Mouse (Mus musculus): ENCODE results near the gene Tcl1b2. TPM values are rescaled to one million over a fixed set of nuclear protein-coding genes. Genes with fewer than 3 reads are reported as not detected.

The Tcl1b2 gene
- not detected in 2 replicates for polyA plus RNA-seq (2014; fragmentation: Nextera tagmentation; extraction: Ambion mirVana)

DNA sequence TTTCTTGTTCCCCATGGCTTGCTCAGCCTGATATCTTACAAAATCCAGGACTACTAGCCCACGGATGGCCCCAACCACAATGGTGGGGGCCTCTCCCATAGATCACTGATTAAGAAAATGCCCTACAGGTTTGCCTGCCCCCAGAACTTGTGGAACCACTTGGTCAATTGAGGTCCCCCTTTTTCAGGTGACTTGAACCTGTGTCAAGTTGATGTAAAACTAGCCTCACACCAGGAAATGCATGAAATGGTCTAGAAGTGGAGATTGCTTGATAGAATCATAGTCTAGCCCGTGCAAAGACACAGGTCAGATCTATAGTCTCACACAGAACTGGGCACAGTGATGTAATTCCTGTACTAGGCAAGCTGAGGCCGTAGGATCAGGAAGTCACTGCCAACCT lies at the start of gene Tcl1b2:
Tcl1b2 (plus strand) TSS at position 301 of the 400 bp plus-strand sequence.
- no peak for ATAC-seq (ENCODE audit: low FRiP score)
- Histone ChIP-seq H3K27me3 (ENCODE audit: control insufficient read depth, insufficient read depth, low read length) (no peaks in the 10 kb centered on the region), H3K4me3 (ENCODE audit: low read depth, low read length) (no peak within 1 kb of the TSS), H3K4me2 (no peak within 1 kb of the TSS), H3K9me3 (ENCODE audit: control insufficient read depth, low read length) (no peaks in the 10 kb centered on the region), H3K9ac (ENCODE audit: low read length) (no peak within 1 kb of the TSS), H3K27ac (ENCODE audit: low read depth, low read length) (no peak within 1 kb of the TSS), H3K36me3 (ENCODE audit: control insufficient read depth, insufficient read depth, low read length) (no peaks in the 10 kb centered on the region), H3K4me1 (ENCODE audit: control insufficient read depth, insufficient read depth, low read length) (no peaks in the 10 kb centered on the region)
- 80% methylated on average over 3 of the region's 3 CpGs for WGBS
- no peak for DNase-seq (ENCODE audit: low spot score, missing footprints)

- DNase-seq (ENCODE audit: low spot score, missing footprints), result no peak
- Histone ChIP-seq H3K27me3 (ENCODE audit: control insufficient read depth, insufficient read depth, low read length) (no peaks in the 10 kb centered on the region), H3K36me3 (ENCODE audit: control insufficient read depth, insufficient read depth, low read length) (no peaks in the 10 kb centered on the region), H3K4me1 (ENCODE audit: control insufficient read depth, insufficient read depth, low read length) (peaks cover 7% of the 10 kb centered on the region; the same call in 1 of the 2 replicates), H3K9me3 (ENCODE audit: control insufficient read depth, low read length) (no peaks in the 10 kb centered on the region), H3K9ac (ENCODE audit: low read length) (no peak overlapping the region), H3K4me2 (no peak overlapping the region), H3K4me3 (ENCODE audit: low read depth, low read length) (no peak overlapping the region), H3K27ac (ENCODE audit: low read depth, low read length) (no peak overlapping the region)
- no peak for ATAC-seq (ENCODE audit: low FRiP score)
- WGBS, result 67% methylated on average over 9 of the region's 9 CpGs
Observed at GRCm38 (mm10) chr12:105099466-105100044, 46.3 kb upstream of the Tcl1b2 start.

DNA sequence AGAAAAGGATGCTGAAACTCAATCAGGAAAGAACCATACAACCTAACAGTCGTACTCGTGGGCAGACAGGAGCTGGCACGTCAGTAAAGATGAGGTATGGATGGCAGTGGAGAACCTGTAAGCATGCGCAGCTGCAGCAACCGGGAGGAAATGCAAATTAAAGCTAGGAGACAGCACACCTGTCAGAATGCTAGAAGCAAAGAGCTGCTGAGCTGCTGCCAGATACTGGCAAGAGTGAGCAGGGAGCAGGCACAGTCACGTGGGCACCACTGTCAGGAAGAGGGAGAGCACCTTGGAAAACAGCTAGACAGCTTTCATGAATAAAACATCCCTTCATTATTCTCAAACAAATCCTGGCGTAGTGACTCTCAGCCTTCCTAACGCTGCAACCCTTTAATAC lies 42.9 kb upstream of the Tcl1b2 start:
- no peak overlapping the region for H3K27ac ChIP-seq (ENCODE audit: low read depth, low read length)
- H3K4me1 ChIP-seq (ENCODE audit: control insufficient read depth, insufficient read depth, low read length), result peaks cover 7% of the 10 kb centered on the region; the same call in 1 of the 2 replicates
- H3K4me2 ChIP-seq, result no peak overlapping the region
- ATAC-seq (ENCODE audit: low FRiP score), result peak; percentile 63; the same call in 1 of the 2 replicates
- H3K36me3 ChIP-seq (ENCODE audit: control insufficient read depth, insufficient read depth, low read length), result no peaks in the 10 kb centered on the region
- WGBS, result 55% methylated on average over 8 of the region's 8 CpGs
- no peak for DNase-seq (ENCODE audit: low spot score, missing footprints)
- H3K27me3 ChIP-seq (ENCODE audit: control insufficient read depth, insufficient read depth, low read length), result no peaks in the 10 kb centered on the region
- H3K9ac ChIP-seq (ENCODE audit: low read length), result no peak overlapping the region
- no peak overlapping the region for H3K4me3 ChIP-seq (ENCODE audit: low read depth, low read length)
- H3K9me3 ChIP-seq (ENCODE audit: control insufficient read depth, low read length), result no peaks in the 10 kb centered on the region

GRCm38 (mm10) chr12:105104036-105104435 lies 41.8 kb upstream of the Tcl1b2 start:
- Histone ChIP-seq H3K4me1 (ENCODE audit: control insufficient read depth, insufficient read depth, low read length) (peaks cover 7% of the 10 kb centered on the region; the same call in 1 of the 2 replicates), H3K27ac (ENCODE audit: low read depth, low read length) (no peak overlapping the region), H3K4me2 (no peak overlapping the region), H3K9me3 (ENCODE audit: control insufficient read depth, low read length) (no peaks in the 10 kb centered on the region), H3K36me3 (ENCODE audit: control insufficient read depth, insufficient read depth, low read length) (no peaks in the 10 kb centered on the region), H3K9ac (ENCODE audit: low read length) (no peak overlapping the region), H3K27me3 (ENCODE audit: control insufficient read depth, insufficient read depth, low read length) (no peaks in the 10 kb centered on the region), H3K4me3 (ENCODE audit: low read depth, low read length) (no peak overlapping the region)
- DNase-seq (ENCODE audit: low spot score, missing footprints), result peak; percentile 97
- peak; percentile 49 for ATAC-seq (ENCODE audit: low FRiP score)
- WGBS, result 6% methylated on average over 4 of the region's 4 CpGs

DNA sequence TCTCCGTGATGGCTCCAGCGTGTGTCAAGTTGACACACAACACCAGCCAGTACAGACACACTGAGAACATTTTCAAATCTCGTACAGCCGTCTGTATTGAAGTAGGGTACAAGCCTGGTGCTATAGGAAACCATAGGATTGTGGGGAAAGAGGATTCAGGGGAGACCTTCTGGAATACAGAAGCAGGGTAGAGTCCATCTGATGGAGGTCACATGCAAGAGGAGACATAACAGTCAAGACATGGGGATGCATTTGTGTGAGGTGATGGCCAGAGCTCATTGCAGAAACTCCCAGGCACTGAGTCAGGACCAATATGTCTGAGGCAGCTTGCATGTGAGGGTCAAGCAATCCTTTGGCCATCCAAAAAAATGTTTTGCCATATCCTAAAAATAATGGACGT lies 40.5 kb upstream of the Tcl1b2 start:
- Histone ChIP-seq H3K9me3 (ENCODE audit: control insufficient read depth, low read length) (no peaks in the 10 kb centered on the region), H3K36me3 (ENCODE audit: control insufficient read depth, insufficient read depth, low read length) (no peaks in the 10 kb centered on the region), H3K27ac (ENCODE audit: low read depth, low read length) (no peak overlapping the region), H3K27me3 (ENCODE audit: control insufficient read depth, insufficient read depth, low read length) (no peaks in the 10 kb centered on the region), H3K4me2 (no peak overlapping the region), H3K9ac (ENCODE audit: low read length) (no peak overlapping the region), H3K4me1 (ENCODE audit: control insufficient read depth, insufficient read depth, low read length) (peaks cover 7% of the 10 kb centered on the region; the same call in 1 of the 2 replicates), H3K4me3 (ENCODE audit: low read depth, low read length) (no peak overlapping the region)
- WGBS, result 84% methylated on average over 5 of the region's 5 CpGs
- DNase-seq (ENCODE audit: low spot score, missing footprints) (no peak), ATAC-seq (ENCODE audit: low FRiP score) (no peak)

- 92% methylated on average over 4 of the region's 4 CpGs for WGBS
- no peak overlapping the region for H3K9ac ChIP-seq (ENCODE audit: low read length)
- H3K4me1 ChIP-seq (ENCODE audit: control insufficient read depth, insufficient read depth, low read length), result no peaks in the 10 kb centered on the region
- no peaks in the 10 kb centered on the region for H3K36me3 ChIP-seq (ENCODE audit: control insufficient read depth, insufficient read depth, low read length)
- H3K4me3 ChIP-seq (ENCODE audit: low read depth, low read length), result no peak overlapping the region
- ATAC-seq (ENCODE audit: low FRiP score) (no peak), DNase-seq (ENCODE audit: low spot score, missing footprints) (no peak)
- no peak overlapping the region for H3K27ac ChIP-seq (ENCODE audit: low read depth, low read length)
- no peaks in the 10 kb centered on the region for H3K9me3 ChIP-seq (ENCODE audit: control insufficient read depth, low read length)
- no peaks in the 10 kb centered on the region for H3K27me3 ChIP-seq (ENCODE audit: control insufficient read depth, insufficient read depth, low read length)
- no peak overlapping the region for H3K4me2 ChIP-seq
Observed at GRCm38 (mm10) chr12:105108856-105109255, 37.0 kb upstream of the Tcl1b2 start.

- Histone ChIP-seq H3K4me2 (no peak overlapping the region), H3K27ac (ENCODE audit: low read depth, low read length) (no peak overlapping the region), H3K4me3 (ENCODE audit: low read depth, low read length) (no peak overlapping the region), H3K9me3 (ENCODE audit: control insufficient read depth, low read length) (no peaks in the 10 kb centered on the region), H3K4me1 (ENCODE audit: control insufficient read depth, insufficient read depth, low read length) (no peaks in the 10 kb centered on the region), H3K36me3 (ENCODE audit: control insufficient read depth, insufficient read depth, low read length) (no peaks in the 10 kb centered on the region), H3K9ac (ENCODE audit: low read length) (no peak overlapping the region), H3K27me3 (ENCODE audit: control insufficient read depth, insufficient read depth, low read length) (no peaks in the 10 kb centered on the region)
- WGBS, result 80% methylated on average over 3 of the region's 3 CpGs
- no peak for ATAC-seq (ENCODE audit: low FRiP score)
- no peak for DNase-seq (ENCODE audit: low spot score, missing footprints)
Observed at GRCm38 (mm10) chr12:105109406-105109805, 36.4 kb upstream of the Tcl1b2 start.

- H3K4me2 ChIP-seq, result no peak overlapping the region
- DNase-seq (ENCODE audit: low spot score, missing footprints) (no peak), ATAC-seq (ENCODE audit: low FRiP score) (no peak)
- WGBS, result 74% methylated on average over 4 of the region's 4 CpGs
- no peak overlapping the region for H3K9ac ChIP-seq (ENCODE audit: low read length)
- H3K27me3 ChIP-seq (ENCODE audit: control insufficient read depth, insufficient read depth, low read length), result no peaks in the 10 kb centered on the region
- no peaks in the 10 kb centered on the region for H3K9me3 ChIP-seq (ENCODE audit: control insufficient read depth, low read length)
- no peaks in the 10 kb centered on the region for H3K36me3 ChIP-seq (ENCODE audit: control insufficient read depth, insufficient read depth, low read length)
- H3K4me3 ChIP-seq (ENCODE audit: low read depth, low read length), result no peak overlapping the region
- no peak overlapping the region for H3K27ac ChIP-seq (ENCODE audit: low read depth, low read length)
- H3K4me1 ChIP-seq (ENCODE audit: control insufficient read depth, insufficient read depth, low read length), result no peaks in the 10 kb centered on the region
Observed at GRCm38 (mm10) chr12:105109812-105110211, 36.0 kb upstream of the Tcl1b2 start.

- Histone ChIP-seq H3K4me3 (ENCODE audit: low read depth, low read length) (no peak overlapping the region), H3K27ac (ENCODE audit: low read depth, low read length) (no peak overlapping the region), H3K9me3 (ENCODE audit: control insufficient read depth, low read length) (no peaks in the 10 kb centered on the region), H3K36me3 (ENCODE audit: control insufficient read depth, insufficient read depth, low read length) (no peaks in the 10 kb centered on the region), H3K27me3 (ENCODE audit: control insufficient read depth, insufficient read depth, low read length) (no peaks in the 10 kb centered on the region), H3K9ac (ENCODE audit: low read length) (no peak overlapping the region), H3K4me1 (ENCODE audit: control insufficient read depth, insufficient read depth, low read length) (no peaks in the 10 kb centered on the region), H3K4me2 (no peak overlapping the region)
- ATAC-seq (ENCODE audit: low FRiP score) (0 out of 2 replicates have a peak, but pooled peaks have one; percentile 11), DNase-seq (ENCODE audit: low spot score, missing footprints) (no peak)
- WGBS, result 63% methylated on average over 13 of the region's 13 CpGs
Observed at GRCm38 (mm10) chr12:105112321-105112988, 33.4 kb upstream of the Tcl1b2 start.
